Mouse (Mus musculus) lung, embryonic 16.5 days (tissue): ENCODE data around the gene Nod1. TPM values are rescaled to one million over a fixed set of nuclear protein-coding genes. Genes with fewer than 3 reads are reported as not detected.

Experiments used
- ATAC-seq: fragments of 200-750 bp; cut with Nextera tagmentation; 2 replicates; pipeline ENCODE4 v1.8.0; 2017; ENCODE audit warnings: low read depth, mild to moderate bottlenecking, moderate library complexity
- H3K27ac ChIP-seq: fragments of 300-500 bp; sonication (generic); 2 replicates; pipeline ENCODE4 v1.5.1; 2014; ENCODE audit warnings: mild to moderate bottlenecking, control low read depth, low read length
- H3K27me3 ChIP-seq: fragments of 300-500 bp; sonication (generic); 2 replicates; pipeline ENCODE4 v1.6.1; 2014; ENCODE audit warnings: low read depth, low read length, mixed read lengths; ENCODE audit not compliant: control insufficient read depth, insufficient read depth
- H3K36me3 ChIP-seq: fragments of 300-500 bp; sonication (generic); 2 replicates; pipeline ENCODE4 v1.6.1; 2014; ENCODE audit warnings: low read length; ENCODE audit not compliant: control insufficient read depth, insufficient read depth
- H3K4me1 ChIP-seq: fragments of 300-500 bp; sonication (generic); replicated peaks from 2 replicates; pipeline ENCODE4 v1.6.1; 2014; ENCODE audit warnings: low read length, mixed read lengths; ENCODE audit not compliant: control insufficient read depth, insufficient read depth
- H3K4me2 ChIP-seq: fragments of 300-500 bp; sonication (generic); 2 replicates; pipeline ENCODE4 v1.6.1; 2014; ENCODE audit warnings: low read depth, low read length, control low read depth
- H3K4me3 ChIP-seq: fragments of 300-500 bp; sonication (generic); 2 replicates; pipeline ENCODE4 v1.5.1; 2014; ENCODE audit warnings: mild to moderate bottlenecking, low read length, control low read depth
- H3K9ac ChIP-seq: fragments of 300-500 bp; sonication (generic); 2 replicates; pipeline ENCODE4 v1.6.1; 2014; ENCODE audit warnings: low read length, control low read depth
- H3K9me3 ChIP-seq: fragments of 300-500 bp; sonication (generic); 2 replicates; pipeline ENCODE4 v1.6.1; 2016; ENCODE audit warnings: low read length; ENCODE audit not compliant: control insufficient read depth
- WGBS: fragments of 180-500 bp; shearing (Covaris S2); extraction: QIAGEN DNeasy Blood & Tissue Kit; methylation state at CpG from one replicate; pipeline ENCODE4 v1.1.7; 2014; 5-methylcytosine and 5-hydroxymethylcytosine counted together
- polyA plus RNA-seq: library from polyadenylated mRNA; unstranded; fragments of >200 nt; fragmentation: Nextera tagmentation; extraction: Ambion mirVana; gene quantifications from 2 replicates; pipeline ENCODE4 v1.2.1, GENCODE M21; 2015

The Nod1 gene
- 9.5 and 9.9 TPM in 2 replicates for polyA plus RNA-seq

- Histone ChIP-seq H3K4me2 (peak within 1 kb of the TSS; percentile 62), H3K27me3 (no peaks in the 10 kb centered on the region), H3K9ac (peak within 1 kb of the TSS; percentile 74), H3K4me3 (peak within 1 kb of the TSS; percentile 66), H3K9me3 (no peaks in the 10 kb centered on the region), H3K27ac (peak within 1 kb of the TSS; percentile 72), H3K36me3 (no peaks in the 10 kb centered on the region), H3K4me1 (peaks cover 14% of the 10 kb centered on the region)
- 2% methylated on average over 45 of the region's 53 CpGs for WGBS
- peak; percentile 96 for ATAC-seq
These were observed at the start of gene Nod1 for GRCm38 (mm10) chr6:54972111-54972928. Gene Nod1 (minus strand): TSS chr6:54972612.

DNA sequence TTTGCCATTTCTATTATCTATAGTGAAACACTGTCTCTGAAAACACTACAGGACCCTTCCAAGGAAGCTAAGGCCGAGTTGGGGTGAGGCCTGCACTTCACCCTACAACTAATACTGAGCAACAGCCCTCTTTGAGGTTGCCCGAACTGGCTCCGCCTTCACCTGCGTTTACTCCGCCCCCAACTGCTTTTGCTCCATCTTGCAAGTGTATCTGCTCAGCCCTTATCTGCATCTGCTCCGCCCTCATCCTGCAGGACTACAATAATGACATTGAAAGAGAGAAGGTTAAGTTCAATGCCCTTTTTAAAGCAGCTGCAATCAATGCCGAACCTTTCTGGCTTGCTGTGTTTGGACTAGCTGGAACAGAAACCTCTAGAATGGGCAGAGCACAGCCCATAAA is 49.4 kb upstream of the Nod1 start:
- no peak for ATAC-seq
- WGBS: 78% methylated on average over 7 of the region's 7 CpGs
- Histone ChIP-seq H3K9me3 (no peaks in the 10 kb centered on the region), H3K27ac (no peak overlapping the region), H3K27me3 (no peaks in the 10 kb centered on the region), H3K4me3 (no peak overlapping the region), H3K36me3 (no peaks in the 10 kb centered on the region), H3K9ac (no peak overlapping the region), H3K4me1 (peaks cover 4% of the 10 kb centered on the region; the same call in 1 of the 2 replicates), H3K4me2 (no peak overlapping the region)

DNA sequence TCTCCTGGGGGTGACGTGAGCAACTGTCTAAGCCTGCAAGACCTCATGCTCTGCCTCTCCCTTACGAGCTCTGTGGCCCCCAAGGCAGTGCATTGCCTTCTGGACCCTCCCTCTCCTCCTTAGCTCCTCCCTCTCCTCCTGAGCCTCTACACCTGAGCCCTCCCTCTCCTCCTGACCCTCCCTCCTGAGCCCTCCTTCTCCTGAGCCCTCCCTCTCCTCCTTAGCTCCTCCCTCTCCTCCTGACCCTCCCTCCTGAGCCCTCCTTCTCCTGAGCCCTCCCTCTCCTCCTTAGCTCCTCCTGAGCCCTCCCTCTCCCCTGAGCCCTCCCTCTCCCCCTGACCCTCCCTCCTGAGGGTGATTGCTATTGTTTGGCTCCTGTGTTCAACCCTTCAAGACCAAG is 46.0 kb upstream of the Nod1 start:
- Histone ChIP-seq H3K4me1 (peaks cover 13% of the 10 kb centered on the region), H3K36me3 (no peaks in the 10 kb centered on the region), H3K27me3 (no peaks in the 10 kb centered on the region), H3K27ac (no peak overlapping the region), H3K4me2 (no peak overlapping the region), H3K4me3 (no peak overlapping the region), H3K9ac (no peak overlapping the region), H3K9me3 (no peaks in the 10 kb centered on the region)
- WGBS: 61% methylated on average over 2 of the region's 2 CpGs
- ATAC-seq: no peak

DNA sequence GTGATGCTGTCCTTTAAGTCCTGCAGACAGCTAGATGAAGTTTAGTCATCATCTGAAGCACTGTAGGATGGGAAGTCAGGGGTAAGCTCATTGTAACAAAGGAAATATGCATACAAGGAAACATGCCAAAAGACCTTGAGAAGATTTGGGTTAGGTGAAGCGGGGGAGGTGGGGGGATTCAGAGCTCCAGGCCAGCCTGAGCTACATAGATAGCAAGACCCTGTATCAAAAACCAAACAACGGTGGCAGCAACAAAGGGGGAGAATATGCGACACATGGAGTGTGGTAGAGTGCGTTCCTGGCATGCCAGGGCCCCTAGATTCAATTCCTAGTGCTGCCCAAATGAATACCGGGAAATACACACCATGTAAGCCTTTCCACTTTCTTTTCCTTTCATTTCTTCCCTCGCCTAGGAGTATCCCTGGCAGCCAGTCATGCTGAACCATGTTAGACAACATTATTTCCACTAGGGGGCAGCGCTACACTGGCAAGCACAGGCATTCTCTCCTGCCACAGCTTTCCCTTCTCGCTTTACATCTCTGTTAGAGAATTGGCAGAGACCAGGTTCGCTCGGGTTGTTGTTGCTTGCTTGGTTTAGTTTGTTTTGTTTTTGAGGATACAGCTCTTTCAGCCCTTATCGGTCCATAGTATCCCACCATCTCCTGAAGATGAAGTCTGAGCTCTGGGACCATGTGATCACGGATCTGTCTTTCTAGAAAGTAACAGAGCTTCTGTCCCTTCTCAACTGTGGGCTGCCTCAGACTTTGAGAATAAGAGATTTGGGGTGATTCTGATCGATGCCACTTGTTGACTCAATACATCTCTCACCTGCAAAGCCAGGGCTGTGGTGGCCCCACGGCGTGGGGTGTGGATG is 44.5 kb upstream of the Nod1 start:
- 20% methylated on average over 15 of the region's 15 CpGs for WGBS
- Histone ChIP-seq H3K9ac (no peak overlapping the region), H3K4me1 (peaks cover 13% of the 10 kb centered on the region), H3K36me3 (no peaks in the 10 kb centered on the region), H3K4me2 (peak overlapping the region; percentile 49), H3K27me3 (no peaks in the 10 kb centered on the region), H3K4me3 (peak overlapping the region; percentile 26; the same call in 1 of the 2 replicates), H3K27ac (no peak overlapping the region; the same call in 1 of the 2 replicates), H3K9me3 (no peaks in the 10 kb centered on the region)
- ATAC-seq: peak; percentile 84

DNA sequence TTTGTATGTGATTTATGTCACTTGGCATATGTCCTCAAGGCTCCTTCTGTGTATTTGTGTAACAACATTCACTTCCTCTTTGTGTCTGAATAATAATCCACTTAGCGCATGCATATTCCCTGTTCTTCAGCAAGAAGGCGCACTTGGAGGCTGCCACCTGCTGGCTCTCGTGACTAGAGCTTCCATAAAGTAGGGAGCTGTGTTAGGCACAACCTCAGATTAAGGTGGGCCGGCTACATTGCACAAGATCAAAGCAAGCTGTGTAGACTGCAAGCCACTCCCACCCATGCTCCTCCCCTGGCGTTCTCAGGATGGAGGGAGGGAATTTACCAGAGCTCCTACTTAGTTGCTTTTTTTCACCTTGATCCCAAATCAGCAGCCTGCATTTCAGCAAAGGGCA is 43.8 kb upstream of the Nod1 start:
- no peak overlapping the region; the same call in 1 of the 2 replicates for H3K27ac ChIP-seq
- H3K9ac ChIP-seq: no peak overlapping the region
- WGBS: 5% methylated on average over 5 of the region's 5 CpGs
- peaks cover 13% of the 10 kb centered on the region for H3K4me1 ChIP-seq
- no peak overlapping the region for H3K4me3 ChIP-seq
- H3K36me3 ChIP-seq: no peaks in the 10 kb centered on the region
- H3K4me2 ChIP-seq: peak overlapping the region; percentile 49
- no peaks in the 10 kb centered on the region for H3K27me3 ChIP-seq
- H3K9me3 ChIP-seq: no peaks in the 10 kb centered on the region
- peak; percentile 81 for ATAC-seq

GRCm38 (mm10) chr6:55014184-55014583 is 41.8 kb upstream of the Nod1 start:
- WGBS: 83% methylated on average over 3 of the region's 3 CpGs

GRCm38 (mm10) chr6:55012516-55012915 is 40.1 kb upstream of the Nod1 start:
- 48% methylated on average over 7 of the region's 7 CpGs for WGBS
- H3K4me2 ChIP-seq: no peak overlapping the region
- no peak overlapping the region for H3K27ac ChIP-seq
- no peak overlapping the region for H3K9ac ChIP-seq
- no peaks in the 10 kb centered on the region for H3K27me3 ChIP-seq
- ATAC-seq: no peak
- H3K9me3 ChIP-seq: no peaks in the 10 kb centered on the region
- peaks cover 16% of the 10 kb centered on the region for H3K4me1 ChIP-seq
- H3K4me3 ChIP-seq: no peak overlapping the region
- no peaks in the 10 kb centered on the region for H3K36me3 ChIP-seq

More at GRCm38 (mm10) chr6:55014184-55014583, 41.8 kb upstream of the Nod1 start:
- H3K27me3 ChIP-seq: no peaks in the 10 kb centered on the region
- H3K36me3 ChIP-seq: no peaks in the 10 kb centered on the region
- H3K9me3 ChIP-seq: no peaks in the 10 kb centered on the region
- H3K4me2 ChIP-seq: no peak overlapping the region
- H3K9ac ChIP-seq: no peak overlapping the region
- H3K4me1 ChIP-seq: peaks cover 16% of the 10 kb centered on the region
- no peak overlapping the region for H3K27ac ChIP-seq
- no peak for ATAC-seq
- no peak overlapping the region for H3K4me3 ChIP-seq

DNA sequence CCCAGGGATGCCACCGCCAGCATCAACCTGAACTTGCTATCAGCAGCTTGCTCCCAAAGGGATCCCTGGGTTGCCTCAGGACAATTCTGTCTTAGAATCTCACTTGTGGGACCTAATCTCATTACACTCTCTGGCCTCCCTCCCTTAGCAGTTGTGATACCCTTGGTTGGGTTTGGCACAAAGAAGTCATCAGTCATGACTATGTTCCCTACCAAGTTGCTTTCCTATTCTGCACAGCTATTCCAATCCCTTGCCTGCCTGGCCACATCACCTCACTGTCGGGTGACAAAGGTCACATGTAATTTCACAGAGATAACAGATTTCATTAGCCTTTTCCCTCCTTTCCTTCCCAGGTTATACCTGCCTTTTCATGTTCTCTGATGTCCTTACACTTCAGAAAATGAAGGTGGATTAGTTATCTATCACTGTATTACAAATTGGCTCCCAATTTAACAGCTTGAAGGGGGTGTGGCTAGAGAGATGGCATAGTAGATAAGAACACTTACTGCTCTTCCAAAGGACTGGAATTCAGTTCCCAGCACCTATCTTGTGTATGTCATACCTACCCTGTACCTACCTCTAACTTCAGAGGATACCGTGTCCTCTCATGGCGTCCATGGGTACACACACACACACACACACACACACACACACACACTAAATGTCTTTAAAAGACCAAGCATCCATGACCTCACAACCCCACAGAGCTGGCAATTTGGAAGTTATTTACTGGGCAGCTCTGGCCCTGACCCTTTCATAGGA is 38.1 kb upstream of the Nod1 start:
- no peaks in the 10 kb centered on the region for H3K9me3 ChIP-seq
- no peak overlapping the region for H3K4me2 ChIP-seq
- ATAC-seq: no peak
- no peak overlapping the region for H3K4me3 ChIP-seq
- WGBS: 52% methylated on average over 4 of the region's 4 CpGs
- no peak overlapping the region for H3K9ac ChIP-seq
- H3K27ac ChIP-seq: no peak overlapping the region
- no peaks in the 10 kb centered on the region for H3K36me3 ChIP-seq
- peaks cover 6% of the 10 kb centered on the region; the same call in 1 of the 2 replicates for H3K4me1 ChIP-seq
- H3K27me3 ChIP-seq: no peaks in the 10 kb centered on the region
